Mouse (Mus musculus) left cerebral cortex, postnatal 10 days (tissue): ENCODE measurements around the gene Nsmce1. TPM values are rescaled to one million over a fixed set of nuclear protein-coding genes. Genes with fewer than 3 reads are reported as not detected.
A peak's percentile ranks its signal among the peaks of the same experiment; 100 is the strongest.
"Not testable (repeated sequence)": the region's sequence is repeated elsewhere in the genome, so short reads cannot be mapped to it uniquely, and the experiment has no call there.

Experiments
- DNase-seq, 2 experiments: peaks; one replicate each; pipeline ENCODE4 v3.0.0; 2021 to 2022; ENCODE audit warnings: low spot score in 2 of 2, mixed read lengths in 1 of 2; ENCODE audit errors: extremely low spot score in 1 of 2
- intact Hi-C: fragments of 180-260 bp; cut with DNase I; formaldehyde crosslinking; loops from one replicate; pipeline ENCODE4 v1.15.1; 2025
- total RNA-seq, 2 experiments: library from RNA; stranded (reverse); gene quantifications; 2 replicates each; pipeline ENCODE4 v1.2.3; 2021

The Nsmce1 gene
- total RNA-seq, 2 experiments from 2014 or later: 21.4 to 23.3 TPM

GRCm38 (mm10) chr7:125451078-125451477 lies 40.3 kb downstream of the Nsmce1 start:
- intact Hi-C loops: no loop called here
- DNase-seq: no peak

- DNase-seq: no peak
- intact Hi-C loops: no loop called here
Observed at GRCm38 (mm10) chr7:125450678-125451077, 40.7 kb downstream of the Nsmce1 start.

GRCm38 (mm10) chr7:125444464-125445401 lies 46.7 kb downstream of the Nsmce1 start, which contains the start of gene Kdm8:
TSS of gene Kdm8 (plus strand) at chr7:125444676.
- DNase-seq: peak; percentile 88 to 96
- intact Hi-C loops: no loop called here

- DNase-seq: no peak
- intact Hi-C loops: no loop called here
Observed at GRCm38 (mm10) chr7:125444076-125444463, 47.3 kb downstream of the Nsmce1 start.

- intact Hi-C loops: no loop called here
- DNase-seq: no peak
Observed at GRCm38 (mm10) chr7:125442323-125442722, 49.1 kb downstream of the Nsmce1 start.

GRCm38 (mm10) chr7:125434666-125435290 lies 56.6 kb downstream of the Nsmce1 start:
- no peak for DNase-seq
- intact Hi-C loops: no loop called here

- intact Hi-C loops: no loop called here
- no peak for DNase-seq
Observed at GRCm38 (mm10) chr7:125433874-125434273, 57.5 kb downstream of the Nsmce1 start.

DNA sequence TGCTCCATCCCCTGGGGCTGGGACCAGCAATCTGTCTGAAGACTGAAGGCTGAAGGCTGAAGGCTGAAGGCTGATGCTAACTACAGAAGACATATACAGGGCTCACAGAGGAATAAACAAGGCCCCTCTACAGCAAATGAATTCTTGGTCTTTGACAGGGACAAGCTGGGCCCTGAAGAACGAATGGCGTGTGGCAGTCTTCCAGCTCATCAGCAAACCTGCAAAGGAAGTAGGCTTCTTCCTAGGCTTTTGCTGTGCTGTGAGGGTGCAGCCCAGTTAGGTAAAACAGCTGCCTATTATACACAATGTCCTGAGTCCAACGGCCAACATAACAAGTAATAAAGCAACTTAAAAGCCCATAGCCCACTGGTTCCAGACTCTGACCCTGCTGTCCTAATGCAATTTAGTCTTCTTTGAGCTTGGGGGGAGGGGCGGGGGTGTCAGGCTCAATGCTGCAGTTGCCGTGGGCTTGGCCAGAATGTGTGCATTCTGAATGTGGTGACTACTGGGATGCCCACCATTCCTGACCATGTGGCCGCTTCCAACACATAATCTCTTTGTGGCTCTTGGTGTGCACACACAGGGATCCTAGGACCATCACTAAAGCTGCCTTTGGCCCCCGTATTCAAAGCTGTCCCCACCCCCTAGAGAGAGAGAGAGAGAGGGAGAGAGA lies 61.1 kb downstream of the Nsmce1 start:
- DNase-seq: no peak
- intact Hi-C loops: no loop called here

DNA sequence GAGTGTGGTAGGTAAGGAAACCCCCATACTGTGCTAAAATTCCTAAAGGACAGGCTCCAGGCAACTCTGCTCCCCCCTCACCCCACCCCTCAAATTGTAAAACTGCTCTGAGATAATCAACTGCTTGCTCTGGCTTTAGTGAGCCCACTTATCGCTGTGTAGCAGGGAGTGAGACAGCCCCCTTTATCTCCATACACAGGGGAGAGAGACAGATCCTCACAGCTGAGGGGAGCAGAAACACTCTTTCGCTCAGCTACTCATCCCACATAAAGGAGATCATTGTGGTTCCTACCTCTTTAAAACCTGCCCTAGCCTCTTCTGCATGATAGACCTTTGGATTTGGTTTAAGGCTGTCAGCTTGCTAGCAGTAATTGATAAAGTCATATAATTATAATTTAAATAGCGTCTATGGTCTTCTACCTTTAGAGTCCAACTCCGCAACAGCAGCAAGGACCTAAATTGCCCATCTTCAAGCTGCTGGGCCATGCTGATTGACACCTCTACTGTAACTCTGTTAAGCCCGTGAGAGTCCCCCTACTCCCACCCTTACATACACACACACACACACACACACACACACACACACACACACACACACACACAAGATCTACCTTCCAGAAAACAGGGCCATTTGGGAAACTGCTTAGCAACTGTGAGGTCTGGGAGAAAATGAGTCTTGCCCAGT lies 62.4 kb downstream of the Nsmce1 start:
- intact Hi-C loops, DNase-seq: not testable (repeated sequence)

DNA sequence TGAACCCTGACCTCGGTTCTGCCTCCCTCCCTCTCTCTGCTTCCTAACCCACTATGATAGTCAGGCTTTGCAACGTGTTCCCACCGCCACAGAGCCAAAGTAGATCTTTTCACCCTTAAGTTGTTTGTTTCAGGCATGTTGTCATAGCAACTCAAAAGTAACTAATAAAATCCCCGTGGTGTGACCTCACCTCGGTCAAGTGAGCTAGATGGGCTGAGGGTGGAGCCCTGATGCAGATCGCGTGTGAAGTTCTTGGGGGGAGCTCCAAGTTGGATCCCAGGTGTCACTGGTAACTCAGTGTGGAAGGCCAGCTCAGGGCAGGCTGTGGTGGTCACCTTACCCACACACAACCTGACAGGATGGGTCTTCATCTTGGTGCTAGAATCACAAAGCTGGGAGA lies 63.0 kb downstream of the Nsmce1 start:
- intact Hi-C loops: no loop called here
- DNase-seq: no peak

DNA sequence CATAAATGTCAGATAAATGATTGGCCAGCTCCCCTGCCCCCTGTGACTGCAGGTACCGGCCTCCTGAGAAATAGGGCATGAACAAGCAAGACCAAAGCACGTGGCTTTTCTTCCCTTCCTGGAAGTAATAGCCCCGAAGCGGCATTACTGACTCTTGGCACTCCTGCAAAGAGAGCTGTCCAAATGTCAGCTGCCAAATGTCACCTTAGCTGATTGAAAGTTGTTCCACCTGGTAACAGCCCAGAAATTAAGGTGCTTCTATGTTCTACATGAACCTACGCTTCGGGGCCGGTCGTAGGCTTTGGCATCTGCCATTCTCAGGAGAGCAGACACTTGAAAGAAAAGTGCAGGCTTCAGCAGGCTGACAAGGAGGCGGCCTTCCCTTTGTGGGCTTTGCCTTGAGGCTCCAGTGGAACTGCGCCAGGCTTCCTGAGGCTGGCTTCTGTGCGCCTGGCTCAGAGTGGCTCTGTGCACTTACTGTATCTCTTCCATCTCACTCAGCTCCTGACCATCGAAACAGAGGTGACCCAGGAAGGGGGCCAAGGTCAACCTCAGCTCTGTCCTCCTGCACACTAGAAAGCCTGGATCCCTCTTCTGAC lies 63.8 kb downstream of the Nsmce1 start:
- no peak for DNase-seq
- intact Hi-C loops: no loop called here

- no peak for DNase-seq
- intact Hi-C loops: no loop called here
Observed at GRCm38 (mm10) chr7:125423056-125423455, 68.3 kb downstream of the Nsmce1 start.

- intact Hi-C loops: no loop called here
- DNase-seq: no peak
Observed at GRCm38 (mm10) chr7:125421911-125422310, 69.5 kb downstream of the Nsmce1 start.

GRCm38 (mm10) chr7:125420190-125420589 lies 71.2 kb downstream of the Nsmce1 start:
- intact Hi-C loops: no loop called here
- DNase-seq: no peak

DNA sequence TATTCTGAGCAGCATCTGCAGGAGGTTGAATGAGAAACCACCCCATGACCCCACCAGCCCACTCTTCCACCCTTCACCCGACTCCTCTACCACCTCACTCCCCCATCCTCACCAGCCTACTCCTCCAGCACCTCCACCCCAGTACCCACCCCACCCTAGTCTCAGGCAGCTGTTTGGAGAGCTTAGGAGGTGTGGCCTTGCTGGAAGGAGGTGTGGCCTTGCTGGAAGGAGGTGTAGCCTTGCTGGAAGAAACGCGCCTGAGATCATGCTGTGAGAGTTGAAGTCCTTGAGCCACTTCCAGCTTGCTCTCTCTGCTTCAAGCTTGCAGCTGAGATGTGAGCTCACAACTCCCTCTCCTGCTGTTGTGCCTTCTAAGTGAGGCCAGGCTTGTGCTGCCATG lies 73.0 kb downstream of the Nsmce1 start:
- no peak for DNase-seq
- intact Hi-C loops: no loop called here
